Mouse (Mus musculus) lung, embryonic 15.5 days (tissue): ENCODE results near the gene Neto2. TPM values are rescaled to one million over a fixed set of nuclear protein-coding genes. Genes with fewer than 3 reads are reported as not detected.
A peak's percentile ranks its signal among the peaks of the same experiment; 100 is the strongest.

Experiments used
- ATAC-seq: fragments of 200-750 bp; cut with Nextera tagmentation; 2 replicates; pipeline ENCODE4 v1.8.0; 2017; ENCODE audit warnings: moderate number of reproducible peaks, borderline replicate concordance; ENCODE audit not compliant: low FRiP score, low TSS enrichment; ENCODE audit errors: extremely low read depth
- H3K27ac ChIP-seq: fragments of 300-500 bp; sonication (generic); 2 replicates; pipeline ENCODE4 v1.5.1; 2015; ENCODE audit warnings: moderate library complexity, mild to moderate bottlenecking, inconsistent platforms
- H3K27me3 ChIP-seq: fragments of 300-500 bp; sonication (generic); 2 replicates; pipeline ENCODE4 v1.6.1; 2015; ENCODE audit warnings: inconsistent platforms
- H3K36me3 ChIP-seq: fragments of 300-500 bp; sonication (generic); 2 replicates; pipeline ENCODE4 v1.6.1; 2015; ENCODE audit warnings: inconsistent platforms
- H3K4me1 ChIP-seq: fragments of 300-500 bp; sonication (generic); 2 replicates; pipeline ENCODE4 v1.6.1; 2015; ENCODE audit warnings: inconsistent platforms
- H3K4me2 ChIP-seq: fragments of 300-500 bp; sonication (generic); 2 replicates; pipeline ENCODE4 v1.6.1; 2015; ENCODE audit warnings: inconsistent platforms, mild to moderate bottlenecking, moderate library complexity
- H3K4me3 ChIP-seq: fragments of 300-500 bp; sonication (generic); 2 replicates; pipeline ENCODE4 v1.5.1; 2015; ENCODE audit warnings: mild to moderate bottlenecking, inconsistent platforms
- H3K9ac ChIP-seq: fragments of 300-500 bp; sonication (generic); 2 replicates; pipeline ENCODE4 v1.6.1; 2015; ENCODE audit warnings: inconsistent platforms
- H3K9me3 ChIP-seq: fragments of 300-500 bp; sonication (generic); 2 replicates; pipeline ENCODE4 v1.6.1; 2016; ENCODE audit warnings: inconsistent platforms
- WGBS: fragments of 180-500 bp; shearing (Covaris S2); methylation state at CpG from one replicate; pipeline ENCODE4 v1.1.7; 2015; 5-methylcytosine and 5-hydroxymethylcytosine counted together
- microRNA-seq: library from miRNA; unstranded; fragments of <30 nt; microRNA quantifications from one replicate; pipeline ENCODE4, GENCODE M21; 2016
- polyA plus RNA-seq: library from polyadenylated mRNA; unstranded; fragments of >200 nt; fragmentation: Nextera tagmentation; extraction: Ambion mirVana; gene quantifications from 2 replicates; pipeline ENCODE4 v1.2.1, GENCODE M21; 2015

Gene Neto2
- polyA plus RNA-seq, 1 experiment from 2014 or later = 6.3 TPM

- Histone ChIP-seq H3K9me3 (no peaks in the 10 kb centered on the region), H3K9ac (no peak overlapping the region), H3K27me3 (no peaks in the 10 kb centered on the region), H3K36me3 (no peaks in the 10 kb centered on the region), H3K4me2 (no peak overlapping the region), H3K4me1 (no peaks in the 10 kb centered on the region), H3K4me3 (no peak overlapping the region), H3K27ac (no peak overlapping the region)
- WGBS = 76% methylated on average over 8 of the region's 8 CpGs
- ATAC-seq = no peak
Measured at GRCm38 (mm10) chr8:85601741-85602140, 99.0 kb downstream of the Neto2 start.

- 49% methylated on average over 8 of the region's 8 CpGs for WGBS
- H3K27ac ChIP-seq = no peak overlapping the region
- no peaks in the 10 kb centered on the region for H3K36me3 ChIP-seq
- no peak overlapping the region for H3K4me2 ChIP-seq
- no peak overlapping the region for H3K4me3 ChIP-seq
- H3K9ac ChIP-seq = no peak overlapping the region
- H3K27me3 ChIP-seq = no peaks in the 10 kb centered on the region
- 0 out of 2 replicates have a peak, but pooled peaks cover 7% of the 10 kb centered on the region for H3K4me1 ChIP-seq
- no peaks in the 10 kb centered on the region for H3K9me3 ChIP-seq
- ATAC-seq = no peak
Measured at GRCm38 (mm10) chr8:85597413-85598191, 103.1 kb downstream of the Neto2 start.

- Histone ChIP-seq H3K4me2 (peak overlapping the region; percentile 6; the same call in 1 of the 2 replicates), H3K9me3 (no peaks in the 10 kb centered on the region), H3K36me3 (no peaks in the 10 kb centered on the region), H3K27me3 (no peaks in the 10 kb centered on the region), H3K4me3 (no peak overlapping the region), H3K27ac (no peak overlapping the region), H3K9ac (no peak overlapping the region), H3K4me1 (0 out of 2 replicates have a peak, but pooled peaks cover 7% of the 10 kb centered on the region)
- ATAC-seq = peak; percentile 83
- 10% methylated on average over 6 of the region's 6 CpGs for WGBS
Measured at GRCm38 (mm10) chr8:85595391-85595790, 105.3 kb downstream of the Neto2 start.

DNA sequence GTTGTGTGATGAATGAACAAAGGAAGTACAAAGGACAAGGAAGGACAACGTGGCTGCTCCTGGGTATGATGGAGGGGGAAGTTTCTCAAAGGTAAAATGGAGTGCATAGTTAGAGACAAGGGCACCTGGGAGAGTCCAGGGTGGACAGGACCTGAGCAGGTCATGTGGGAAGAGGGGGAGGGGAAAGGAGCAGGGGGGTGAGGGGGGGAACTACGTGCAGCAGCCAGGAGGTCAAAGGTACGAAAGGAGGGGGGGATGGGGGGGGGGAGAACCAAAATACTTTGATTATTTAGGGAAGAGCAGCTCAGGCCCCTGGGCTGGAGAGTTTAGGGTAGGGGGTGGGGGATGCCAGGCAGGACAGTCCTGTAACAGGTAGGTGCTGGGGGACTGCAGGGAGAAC is 105.7 kb downstream of the Neto2 start:
- 0 out of 2 replicates have a peak, but pooled peaks cover 7% of the 10 kb centered on the region for H3K4me1 ChIP-seq
- no peak overlapping the region for H3K4me3 ChIP-seq
- WGBS = 31% methylated on average over 3 of the region's 3 CpGs
- H3K27ac ChIP-seq = no peak overlapping the region
- no peak overlapping the region for H3K4me2 ChIP-seq
- H3K9ac ChIP-seq = no peak overlapping the region
- H3K27me3 ChIP-seq = no peaks in the 10 kb centered on the region
- no peaks in the 10 kb centered on the region for H3K9me3 ChIP-seq
- 0 out of 2 replicates have a peak, but pooled peaks have one; percentile 39 for ATAC-seq
- H3K36me3 ChIP-seq = no peaks in the 10 kb centered on the region

GRCm38 (mm10) chr8:85593324-85593723 is 107.4 kb downstream of the Neto2 start:
- Histone ChIP-seq H3K36me3 (no peaks in the 10 kb centered on the region), H3K9me3 (no peaks in the 10 kb centered on the region), H3K27me3 (no peaks in the 10 kb centered on the region), H3K4me3 (no peak overlapping the region), H3K9ac (no peak overlapping the region), H3K27ac (no peak overlapping the region), H3K4me2 (no peak overlapping the region), H3K4me1 (0 out of 2 replicates have a peak, but pooled peaks cover 7% of the 10 kb centered on the region)
- no peak for ATAC-seq
- 70% methylated on average over 3 of the region's 3 CpGs for WGBS

DNA sequence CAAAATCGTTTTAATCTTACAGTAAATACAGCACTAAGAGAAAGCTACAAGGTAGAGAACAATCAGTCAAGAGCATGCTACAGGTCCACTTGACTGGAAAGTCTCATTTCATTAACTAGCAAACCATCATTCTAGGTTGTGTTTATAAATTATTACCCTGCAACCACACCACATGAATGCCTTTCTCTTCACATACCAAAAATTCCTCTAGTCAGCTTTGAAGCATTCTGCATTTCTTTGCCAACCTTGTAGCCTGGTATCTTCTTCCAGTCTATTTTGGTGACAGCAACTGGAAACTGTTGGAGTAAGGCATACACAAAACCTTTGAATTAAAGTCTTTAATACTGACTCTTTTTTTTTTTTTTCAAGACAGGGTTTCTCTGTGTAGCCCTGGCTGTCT is 109.2 kb downstream of the Neto2 start:
- Histone ChIP-seq H3K27me3 (no peaks in the 10 kb centered on the region), H3K27ac (no peak overlapping the region), H3K36me3 (no peaks in the 10 kb centered on the region), H3K4me1 (0 out of 2 replicates have a peak, but pooled peaks cover 7% of the 10 kb centered on the region), H3K4me3 (no peak overlapping the region), H3K4me2 (no peak overlapping the region), H3K9ac (no peak overlapping the region), H3K9me3 (no peaks in the 10 kb centered on the region)
- WGBS = 66% methylated on average over 1 of the region's 1 CpGs
- ATAC-seq = no peak

GRCm38 (mm10) chr8:85590258-85590657 is 110.5 kb downstream of the Neto2 start:
- H3K27ac ChIP-seq = no peak overlapping the region
- no peaks in the 10 kb centered on the region for H3K9me3 ChIP-seq
- no peak overlapping the region for H3K4me2 ChIP-seq
- no peaks in the 10 kb centered on the region for H3K36me3 ChIP-seq
- no peaks in the 10 kb centered on the region for H3K27me3 ChIP-seq
- WGBS = 64% methylated on average over 1 of the region's 1 CpGs
- H3K4me1 ChIP-seq = 0 out of 2 replicates have a peak, but pooled peaks cover 2% of the 10 kb centered on the region
- no peak overlapping the region for H3K4me3 ChIP-seq
- ATAC-seq = no peak
- no peak overlapping the region for H3K9ac ChIP-seq

GRCm38 (mm10) chr8:85588596-85588995 is 112.1 kb downstream of the Neto2 start:
- H3K9me3 ChIP-seq = no peaks in the 10 kb centered on the region
- H3K9ac ChIP-seq = no peak overlapping the region
- H3K27ac ChIP-seq = no peak overlapping the region
- no peak overlapping the region for H3K4me2 ChIP-seq
- H3K4me3 ChIP-seq = no peak overlapping the region
- H3K27me3 ChIP-seq = no peaks in the 10 kb centered on the region
- 71% methylated on average over 2 of the region's 2 CpGs for WGBS
- H3K36me3 ChIP-seq = no peaks in the 10 kb centered on the region
- H3K4me1 ChIP-seq = no peaks in the 10 kb centered on the region
- no peak for ATAC-seq

Small RNA genes within 50 kb of the gene (microRNA-seq; reads per million reads assigned to microRNA genes)
- gene Mir8109 = not detected

Other genes starting within 250 kb of the Neto2 start
- 18.1 and 18.6 TPM in 2 replicates for gene Gpt2, start 208.3 kb downstream of the Neto2 start, polyA plus RNA-seq
- gene Dnaja2, start 145.6 kb downstream of the Neto2 start, polyA plus RNA-seq = 144 and 160 TPM in 2 replicates
- gene Itfg1, start 140.0 kb upstream of the Neto2 start, polyA plus RNA-seq = 74.0 and 77.4 TPM in 2 replicates
- 43.7 and 47.0 TPM in 2 replicates for gene Phkb, start 140.0 kb upstream of the Neto2 start, polyA plus RNA-seq